Mouse (Mus musculus) kidney, embryonic 14.5 days (tissue): ENCODE measurements around the gene Palld. TPM values are rescaled to one million over a fixed set of nuclear protein-coding genes. Genes with fewer than 3 reads are reported as not detected.

ENCODE experiments used
- ATAC-seq: fragments of 200-750 bp; cut with Nextera tagmentation; 2 replicates; pipeline ENCODE4 v1.8.0; 2017; ENCODE audit warnings: moderate number of reproducible peaks, mild to moderate bottlenecking, moderate TSS enrichment, moderate library complexity; ENCODE audit not compliant: low FRiP score, low TSS enrichment
- H3K27ac ChIP-seq: fragments of 300-500 bp; sonication (generic); 2 replicates; pipeline ENCODE4 v1.5.1; 2014; ENCODE audit warnings: low read depth, mild to moderate bottlenecking, low read length, moderate library complexity, mixed read lengths
- H3K27me3 ChIP-seq: fragments of 300-500 bp; sonication (generic); 2 replicates; pipeline ENCODE4 v1.6.1; 2014; ENCODE audit warnings: mild to moderate bottlenecking, low read length; ENCODE audit not compliant: control insufficient read depth, insufficient read depth
- H3K36me3 ChIP-seq: fragments of 300-500 bp; sonication (generic); 2 replicates; pipeline ENCODE4 v1.6.1; 2014; ENCODE audit warnings: low read length, mixed read lengths; ENCODE audit not compliant: control insufficient read depth, insufficient read depth
- H3K4me1 ChIP-seq: fragments of 300-500 bp; sonication (generic); 2 replicates; pipeline ENCODE4 v1.6.1; 2014; ENCODE audit warnings: low read length, mixed read lengths; ENCODE audit not compliant: control insufficient read depth, insufficient read depth
- H3K4me2 ChIP-seq: fragments of 300-500 bp; sonication (generic); replicated peaks from 2 replicates; pipeline ENCODE4 v1.6.1; 2014; ENCODE audit warnings: low read depth, mild to moderate bottlenecking, low read length
- H3K4me3 ChIP-seq: fragments of 300-500 bp; sonication (generic); 2 replicates; pipeline ENCODE4 v1.5.1; 2014; ENCODE audit warnings: mild to moderate bottlenecking, low read length
- H3K9ac ChIP-seq: fragments of 300-500 bp; sonication (generic); 2 replicates; pipeline ENCODE4 v1.6.1; 2014; ENCODE audit warnings: low read depth, mild to moderate bottlenecking, low read length, moderate library complexity
- H3K9me3 ChIP-seq: fragments of 300-500 bp; sonication (generic); 2 replicates; pipeline ENCODE4 v1.6.1; 2016; ENCODE audit warnings: low read length; ENCODE audit not compliant: control insufficient read depth
- WGBS: fragments of 180-500 bp; shearing (Covaris S2); extraction: QIAGEN DNeasy Blood & Tissue Kit; methylation state at CpG from one replicate; pipeline ENCODE4 v1.1.7; 2014; 5-methylcytosine and 5-hydroxymethylcytosine counted together
- polyA plus RNA-seq: library from polyadenylated mRNA; unstranded; fragments of >200 nt; fragmentation: Nextera tagmentation; extraction: Ambion mirVana; gene quantifications from 2 replicates; pipeline ENCODE4 v1.2.1, GENCODE M21; 2014

Gene Palld
- polyA plus RNA-seq, 1 experiment from 2014 or later: 53.1 TPM

DNA sequence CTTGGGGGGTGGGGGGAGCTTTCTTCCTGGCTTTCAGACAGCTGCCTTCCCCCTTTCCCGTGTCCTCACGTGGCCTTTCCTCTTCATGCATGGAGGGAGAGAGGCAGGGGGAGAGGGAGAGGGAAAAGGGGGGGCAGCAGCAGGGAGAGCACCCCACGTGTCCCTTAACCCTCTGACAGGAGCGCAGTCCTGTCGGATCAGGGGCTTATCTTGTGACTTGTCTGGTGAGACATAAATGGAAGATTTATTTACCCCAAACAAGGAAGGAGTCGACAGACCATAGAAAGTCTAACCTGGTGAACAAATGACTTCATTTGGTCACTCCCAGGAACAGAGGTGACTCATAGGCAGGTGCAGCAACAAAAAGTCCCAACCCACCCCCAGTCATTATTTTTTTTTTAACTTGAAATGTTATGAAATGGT lies 427.2 kb downstream of the Palld start:
- no peak overlapping the region for H3K27ac ChIP-seq
- WGBS: 23% methylated on average over 6 of the region's 6 CpGs
- H3K27me3 ChIP-seq: no peaks in the 10 kb centered on the region
- H3K4me2 ChIP-seq: no peak overlapping the region
- H3K4me3 ChIP-seq: no peak overlapping the region
- ATAC-seq: peak; percentile 66
- H3K36me3 ChIP-seq: no peaks in the 10 kb centered on the region
- H3K9ac ChIP-seq: no peak overlapping the region
- H3K9me3 ChIP-seq: no peaks in the 10 kb centered on the region
- H3K4me1 ChIP-seq: peaks cover 7% of the 10 kb centered on the region; the same call in 1 of the 2 replicates

GRCm38 (mm10) chr8:61470213-61470612 lies 432.3 kb downstream of the Palld start:
- H3K4me2 ChIP-seq: no peak overlapping the region
- ATAC-seq: no peak
- H3K4me1 ChIP-seq: peaks cover 1% of the 10 kb centered on the region; the same call in 1 of the 2 replicates
- H3K9ac ChIP-seq: no peak overlapping the region
- H3K27ac ChIP-seq: no peak overlapping the region
- no peaks in the 10 kb centered on the region for H3K9me3 ChIP-seq
- 83% methylated on average over 4 of the region's 4 CpGs for WGBS
- H3K4me3 ChIP-seq: no peak overlapping the region
- no peaks in the 10 kb centered on the region for H3K36me3 ChIP-seq
- no peaks in the 10 kb centered on the region for H3K27me3 ChIP-seq

DNA sequence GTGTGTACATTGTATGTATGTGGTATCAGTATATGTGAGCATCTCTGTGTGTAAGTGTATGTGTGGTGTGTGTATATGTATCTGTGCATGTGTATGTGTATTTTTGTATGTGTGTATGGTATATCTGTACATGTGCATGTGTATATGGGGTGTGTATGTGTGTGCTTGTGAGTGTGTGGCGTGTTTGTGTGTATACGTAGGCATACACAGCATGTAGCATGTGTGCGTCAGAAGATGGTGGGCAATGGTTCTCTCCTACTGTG lies 435.0 kb downstream of the Palld start:
- WGBS: 98% methylated on average over 3 of the region's 3 CpGs
- Histone ChIP-seq H3K9me3 (no peaks in the 10 kb centered on the region), H3K27ac (no peak overlapping the region), H3K9ac (no peak overlapping the region), H3K4me3 (no peak overlapping the region), H3K4me1 (no peaks in the 10 kb centered on the region), H3K27me3 (no peaks in the 10 kb centered on the region), H3K36me3 (no peaks in the 10 kb centered on the region), H3K4me2 (no peak overlapping the region)
- ATAC-seq: no peak

GRCm38 (mm10) chr8:61466696-61467552 lies 435.6 kb downstream of the Palld start:
- no peak for ATAC-seq
- 85% methylated on average over 15 of the region's 15 CpGs for WGBS
- H3K9me3 ChIP-seq: no peaks in the 10 kb centered on the region
- no peak overlapping the region for H3K4me3 ChIP-seq
- H3K4me1 ChIP-seq: no peaks in the 10 kb centered on the region
- H3K36me3 ChIP-seq: no peaks in the 10 kb centered on the region
- H3K4me2 ChIP-seq: no peak overlapping the region
- H3K27ac ChIP-seq: no peak overlapping the region
- H3K27me3 ChIP-seq: no peaks in the 10 kb centered on the region
- H3K9ac ChIP-seq: no peak overlapping the region

DNA sequence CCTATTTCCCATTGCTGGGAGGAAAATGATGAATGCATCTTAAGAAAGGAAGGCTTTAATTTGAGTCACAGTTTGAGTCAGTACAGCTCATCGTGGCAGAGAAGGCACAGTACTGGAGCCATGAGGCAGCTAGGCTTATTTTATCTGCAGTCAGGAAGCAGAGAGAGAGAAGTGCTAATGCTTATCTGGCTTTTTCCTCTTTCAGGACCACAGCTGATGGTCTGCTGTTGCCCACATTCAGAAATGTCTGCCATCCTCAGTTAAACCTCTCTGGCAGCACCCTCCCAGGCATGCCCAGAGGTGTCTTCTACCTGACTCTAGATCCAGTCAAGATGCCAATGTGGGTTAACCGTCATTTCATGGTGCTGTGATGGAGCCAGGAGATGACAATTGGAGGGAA lies 438.1 kb downstream of the Palld start:
- no peak for ATAC-seq
- Histone ChIP-seq H3K27me3 (no peaks in the 10 kb centered on the region), H3K36me3 (no peaks in the 10 kb centered on the region), H3K9me3 (no peaks in the 10 kb centered on the region), H3K4me1 (no peaks in the 10 kb centered on the region), H3K4me3 (no peak overlapping the region), H3K9ac (no peak overlapping the region), H3K27ac (no peak overlapping the region), H3K4me2 (no peak overlapping the region)
- WGBS: 80% methylated on average over 2 of the region's 2 CpGs

DNA sequence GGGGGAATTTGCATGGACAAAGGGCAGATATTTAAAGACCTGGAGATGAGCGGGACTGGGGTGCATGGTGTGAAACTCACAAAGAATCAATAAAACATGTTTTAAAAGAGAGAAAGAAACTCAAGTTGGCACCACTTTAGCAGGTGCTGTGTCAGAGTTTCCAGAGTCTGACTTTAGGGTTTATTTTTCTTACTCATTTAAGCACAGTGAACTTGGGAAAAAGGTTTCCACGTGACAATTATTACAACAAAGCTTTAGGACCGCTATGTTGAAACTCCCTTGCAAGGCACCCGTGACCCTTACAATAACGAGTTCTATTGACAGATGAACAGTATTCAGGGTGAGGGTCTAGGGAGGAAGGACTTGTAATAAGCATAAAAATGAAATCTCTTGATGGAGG lies 440.3 kb downstream of the Palld start:
- no peak overlapping the region for H3K9ac ChIP-seq
- H3K27ac ChIP-seq: no peak overlapping the region
- WGBS: 85% methylated on average over 5 of the region's 5 CpGs
- H3K27me3 ChIP-seq: no peaks in the 10 kb centered on the region
- ATAC-seq: no peak
- no peaks in the 10 kb centered on the region for H3K9me3 ChIP-seq
- no peaks in the 10 kb centered on the region for H3K36me3 ChIP-seq
- no peak overlapping the region for H3K4me2 ChIP-seq
- H3K4me1 ChIP-seq: no peaks in the 10 kb centered on the region
- no peak overlapping the region for H3K4me3 ChIP-seq

Other genes starting within 250 kb of the Palld start
- 0.39 and 0.64 TPM in 2 replicates for gene Ddx60, start 25.4 kb upstream of the Palld start, polyA plus RNA-seq
- 0.41 TPM in 1 of 2 replicates, not detected in the other for gene Anxa10, start 220.5 kb upstream of the Palld start, polyA plus RNA-seq